Mouse (Mus musculus): ENCODE measurements around the gene Slpi.

- TF ChIP-seq POLR2A (IDR thresholded peaks at IDR 0.05; ENCODE audit: borderline replicate concordance, low read depth, low read length) = no peak
- TF ChIP-seq CTCF (IDR thresholded peaks at IDR 0.05; ENCODE audit: low read depth, low read length) = no peak
Observed at GRCm38 (mm10) chr2:164429881-164430615, 41.2 kb upstream of the Slpi start.
